Mouse (Mus musculus): Measurements from ENCODE around the gene Gcnt2.

GRCm38 (mm10) chr13:40854451-40855058 is 5.0 kb upstream of the Gcnt2 start:
- TF ChIP-seq CTCF (IDR thresholded peaks at IDR 0.05; ENCODE audit: low read depth) (no peak), EP300 (IDR thresholded peaks at IDR 0.05; ENCODE audit: low read depth) (no peak)

Data from liver, postnatal 0 days (tissue).